9 mouse cellular contexts compared by ENCODE assay signal in the genomic region with DNA sequence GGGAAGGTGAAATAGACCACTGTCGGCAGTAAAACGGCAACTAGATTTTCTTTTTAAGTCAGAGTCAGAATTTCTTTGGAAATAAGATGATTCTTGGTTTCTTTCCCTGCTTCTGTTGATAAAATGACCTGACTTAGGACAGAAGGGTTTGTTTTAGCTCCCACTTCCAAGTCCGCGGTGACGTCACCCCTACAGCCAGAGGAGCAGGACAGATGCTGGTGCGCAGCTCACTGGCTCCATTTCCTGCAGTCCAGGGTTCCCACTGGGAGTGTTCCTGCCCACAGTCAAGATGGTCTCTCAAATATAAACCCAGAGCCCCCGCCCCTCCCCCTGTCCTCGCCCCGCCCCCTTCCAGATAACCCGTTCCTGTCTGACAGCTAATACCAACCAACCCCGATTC. TPM values are rescaled to one million over a fixed set of nuclear protein-coding genes. Genes with fewer than 3 reads are reported as not detected.
A peak's percentile ranks its signal among the peaks of the same experiment; 100 is the strongest.
DNase-seq lines count a peak whose midpoint lies in the region; ATAC-seq and TF ChIP-seq lines count a peak whose summit lies in the region.
"Had no signal": no experiment of that assay in that cellular context is flagged by ENCODE, and none has a peak within 500 bp of the region (broad histone marks: within the 10 kb centered on the region; RNA-seq: fewer than 3 reads in every experiment).

No protein-coding gene starts in this region.

- TF ChIP-seq POLR2A in thymus, adult 2 months (IDR thresholded peaks at IDR 0.05; ENCODE audit: control insufficient read depth, extremely low read depth, insufficient read depth, low read length, poor library complexity), result no peak

- H3K9ac ChIP-seq in kidney, embryonic 16.5 days (replicated peaks; ENCODE audit: low read length), result no peak overlapping the region

- no peak for TF ChIP-seq CTCF in thymus, adult 2 months (IDR thresholded peaks at IDR 0.05; ENCODE audit: borderline replicate concordance, control insufficient read depth, extremely low read depth, insufficient read depth, low read length, poor library complexity)

- H3K9me3 ChIP-seq in kidney, embryonic 16.5 days (ENCODE audit: low read length), result no peaks in the 10 kb centered on the region

- H3K27me3 ChIP-seq in kidney, embryonic 16.5 days (ENCODE audit: insufficient read depth, low read length), result no peaks in the 10 kb centered on the region
- H3K27me3 ChIP-seq in thymus, adult 2 months (ENCODE audit: control insufficient read depth, insufficient read depth, low read length), result no peaks in the 10 kb centered on the region

- DNase-seq in layer of hippocampus, adult 11-12 months (ENCODE audit: low spot score), result peak; percentile 35
- no peak for DNase-seq in layer of hippocampus, postnatal 25 days (ENCODE audit: extremely low spot score in 1 of 2, low spot score in 1 of 2)
- peak; percentile 71 for DNase-seq in brain, adult 2 months (ENCODE audit: low read depth, low spot score)
- DNase-seq in heart, adult 9 months (ENCODE audit: low spot score in 2 of 2), result peak; percentile 83
- DNase-seq in lung, postnatal 25 days (ENCODE audit: low spot score), result peak; percentile 76
- no peak for DNase-seq in thymus, adult 2 months
- DNase-seq in thymus, postnatal 0 days (ENCODE audit: low spot score), result no peak

- no peak overlapping the region for H3K27ac ChIP-seq in kidney, embryonic 16.5 days (ENCODE audit: low read length)
- H3K27ac ChIP-seq in thymus, adult 2 months (ENCODE audit: control insufficient read depth, insufficient read depth, low read length), result no peak overlapping the region

- no peaks in the 10 kb centered on the region for H3K36me3 ChIP-seq in kidney, embryonic 16.5 days (ENCODE audit: insufficient read depth, low read length)
- no peaks in the 10 kb centered on the region for H3K36me3 ChIP-seq in thymus, adult 2 months (ENCODE audit: control insufficient read depth, insufficient read depth, low read length)
- H3K36me3 ChIP-seq: G1E had no signal

- H3K4me1 ChIP-seq in kidney, embryonic 16.5 days (ENCODE audit: insufficient read depth, low read length), result 0 out of 2 replicates have a peak, but pooled peaks cover 5% of the 10 kb centered on the region
- H3K4me1 ChIP-seq in thymus, adult 2 months (replicated peaks; ENCODE audit: control insufficient read depth, insufficient read depth, low read length), result 0 out of 2 replicates have a peak, but pooled peaks cover 2% of the 10 kb centered on the region

- H3K4me2 ChIP-seq in kidney, embryonic 16.5 days (replicated peaks; ENCODE audit: low read depth, low read length), result peak overlapping the region; percentile 32

- WGBS in kidney, embryonic 16.5 days, result 40% methylated on average over 11 of the region's 11 CpGs
- 84% methylated on average over 11 of the region's 11 CpGs for WGBS in thymus, adult 2 months

- peak; percentile 71; the same call in 1 of the 2 replicates for ATAC-seq in kidney, embryonic 16.5 days (ENCODE audit: low FRiP score, low TSS enrichment)

- 0 out of 2 replicates have a peak overlapping the region, but pooled peaks have one; percentile 8 for H3K4me3 ChIP-seq in kidney, embryonic 16.5 days (ENCODE audit: low read length)
- H3K4me3 ChIP-seq in thymus, adult 2 months (ENCODE audit: control insufficient read depth, insufficient read depth, low read length), result no peak overlapping the region

RNA-seq across cellular contexts. Expression of gene Socs5, which starts 34.8 kb away (rescaled TPM):
- total RNA-seq in layer of hippocampus, postnatal 25 days (2021), result 100 to 1,000 TPM in 1 of 2 experiments, 10 to 100 TPM in 1; 98.3 to 101 TPM
- polyA plus RNA-seq in kidney, embryonic 16.5 days (2015; fragmentation: Nextera tagmentation; extraction: Ambion mirVana), result 14.7 and 15.6 TPM in 2 replicates
- polyA plus RNA-seq in thymus, adult 2 months (2012; rRNA removed), result 4.8 and 6.4 TPM in 2 replicates
- polyA plus RNA-seq in thymus, postnatal 0 days (2015; fragmentation: Nextera tagmentation; extraction: Ambion mirVana), result 3.5 and 3.6 TPM in 2 replicates

Comparison
In these comparisons a context has a peak if more than half of its experiments do, and no peak if none do; other contexts are left out.
1. DNase-seq: peak in layer of hippocampus, adult 11-12 months (single experiment), brain, adult 2 months (single experiment), heart, adult 9 months (2 of 2) and lung, postnatal 25 days (single experiment); none in layer of hippocampus, postnatal 25 days (0 of 2), thymus, adult 2 months (single experiment) and thymus, postnatal 0 days (single experiment).